Mouse (Mus musculus) embryonic fibroblast, embryonic 13.5 days (primary cell): Measurements from ENCODE around the gene Rab14.

Source experiments
- CTCF ChIP-seq: IDR thresholded peaks from 2 replicates; pipeline ENCODE4 v1.5.1; 2011; ENCODE audit warnings: mild to moderate bottlenecking, control low read depth, low read length, moderate library complexity, borderline replicate concordance; ENCODE audit not compliant: insufficient read depth
- POLR2A ChIP-seq: IDR thresholded peaks from 2 replicates; pipeline ENCODE4 v1.6.1; 2011; ENCODE audit warnings: low read depth, mild to moderate bottlenecking, control low read depth, low read length, moderate library complexity

GRCm38 (mm10) chr2:35200898-35201668, at the start of gene Rab14:
- TF ChIP-seq POLR2A (peak; percentile 93), CTCF (no peak)
